Mouse (Mus musculus) bone marrow, adult 2 months (tissue): ENCODE measurements around the gene Siah2.

ENCODE experiments used
- CTCF ChIP-seq: fragments of 200-500 bp; IDR thresholded peaks from 2 replicates; pipeline ENCODE4 v1.5.1; 2011; ENCODE audit warnings: low read length, control low read depth; ENCODE audit not compliant: control insufficient read depth, insufficient read depth
- POLR2A ChIP-seq: fragments of 200-500 bp; IDR thresholded peaks from 2 replicates; pipeline ENCODE4 v1.6.1; 2011; ENCODE audit warnings: low read depth, mild to moderate bottlenecking, control low read depth, low read length, borderline replicate concordance; ENCODE audit not compliant: control insufficient read depth

GRCm38 (mm10) chr3:58678384-58678783 is 13.8 kb downstream of the Siah2 start:
- TF ChIP-seq CTCF (no peak), POLR2A (no peak)
